Mouse (Mus musculus): ENCODE measurements around the gene Fam149b.

DNA sequence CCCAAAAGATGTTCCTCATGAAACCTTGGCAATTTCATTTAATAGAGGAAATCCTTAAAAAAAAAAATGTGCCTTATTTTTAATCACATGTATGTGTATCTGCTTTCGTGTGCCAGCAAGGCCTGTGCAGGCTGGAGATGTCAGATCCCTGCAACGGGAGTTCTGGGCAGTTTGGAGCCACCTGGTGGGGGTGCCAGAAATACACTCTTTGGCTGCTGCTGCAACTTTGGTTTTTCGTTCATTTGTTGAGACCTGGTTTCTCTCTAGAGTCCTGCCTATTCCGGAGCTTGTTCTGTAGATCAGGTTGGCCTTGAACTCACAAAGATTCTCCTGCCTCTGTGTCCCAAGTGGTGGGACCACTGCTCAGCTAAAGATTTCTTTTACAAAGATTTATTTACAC is 50.9 kb downstream of the Fam149b start:
- TF ChIP-seq ZC3H11A (IDR thresholded peaks at IDR 0.05; ENCODE audit: borderline replicate concordance, low read depth, low read length) = no peak
- no peak for TF ChIP-seq MAFK (IDR thresholded peaks at IDR 0.05; ENCODE audit: insufficient read depth, low read depth, low read length)
- TF ChIP-seq ZNF384 (IDR thresholded peaks at IDR 0.05; ENCODE audit: low read depth, low read length) = no peak
- TF ChIP-seq HCFC1 (IDR thresholded peaks at IDR 0.05; ENCODE audit: borderline replicate concordance, insufficient read depth, low read length) = no peak

Measured in ES-E14 (cell line).